Mouse (Mus musculus) myocyte (in vitro differentiated cells): ENCODE measurements around the gene Grb2. TPM values are rescaled to one million over a fixed set of nuclear protein-coding genes. Genes with fewer than 3 reads are reported as not detected.
A peak's percentile ranks its signal among the peaks of the same experiment; 100 is the strongest.

ENCODE experiments used
- H3K27me3 ChIP-seq: one replicate; pipeline ENCODE4 v1.6.1; 2011; ENCODE audit not compliant: control insufficient read depth, insufficient read depth, insufficient read length
- H3K36me3 ChIP-seq: one replicate; pipeline ENCODE4 v1.6.1; 2011; ENCODE audit not compliant: control insufficient read depth, insufficient read depth
- H3K4me2 ChIP-seq: one replicate; pipeline ENCODE4 v1.6.1; 2011; ENCODE audit warnings: low read depth, control low read depth
- H3K4me3 ChIP-seq: one replicate; pipeline ENCODE4 v1.5.1; 2011; ENCODE audit warnings: mild to moderate bottlenecking, control low read depth, moderate library complexity
- H3K79me2 ChIP-seq: one replicate; pipeline ENCODE4 v1.6.1; 2011; ENCODE audit not compliant: control insufficient read depth, insufficient read depth
- H3ac ChIP-seq: one replicate; pipeline ENCODE4 v1.6.1; 2011; ENCODE audit not compliant: control insufficient read depth, insufficient read length
- CEBPB ChIP-seq: IDR thresholded peaks from 2 replicates; pipeline ENCODE4 v1.6.1; 2011; ENCODE audit warnings: mild to moderate bottlenecking, moderate library complexity; ENCODE audit not compliant: poor library complexity, insufficient read depth, severe bottlenecking
- E2F4 ChIP-seq: IDR thresholded peaks from one replicate; pipeline ENCODE4 v1.6.1; 2011; ENCODE audit warnings: mild to moderate bottlenecking, control low read depth, moderate library complexity; ENCODE audit not compliant: insufficient read depth
- MAX ChIP-seq: IDR thresholded peaks from one replicate; pipeline ENCODE4 v1.6.1; 2011; ENCODE audit warnings: low read depth, mild to moderate bottlenecking, control low read depth
- MYOD1 ChIP-seq, 3 experiments: IDR thresholded peaks; one replicate each; pipeline ENCODE4 v1.6.1; 2011; ENCODE audit warnings: control low read depth in 2 of 3, low read depth in 2 of 3, mild to moderate bottlenecking in 2 of 3, moderate library complexity in 1 of 3; ENCODE audit not compliant: insufficient read length in 2 of 3, control insufficient read depth in 1 of 3
- MYOG ChIP-seq, 3 experiments: IDR thresholded peaks; one replicate each; pipeline ENCODE4 v1.6.1; 2011; ENCODE audit warnings: control low read depth in 2 of 3, low read depth in 2 of 3, mild to moderate bottlenecking in 2 of 3; ENCODE audit not compliant: insufficient read length in 2 of 3, control insufficient read depth in 1 of 3, insufficient read depth in 1 of 3
- POLR2A ChIP-seq: IDR thresholded peaks from one replicate; pipeline ENCODE4 v1.6.1; 2011; ENCODE audit warnings: low read depth, mild to moderate bottlenecking, control low read depth, moderate library complexity; ENCODE audit not compliant: insufficient read length
- POLR2AphosphoS2 ChIP-seq: IDR thresholded peaks from one replicate; pipeline ENCODE4 v1.6.1; 2011; ENCODE audit warnings: low read depth, control low read depth; ENCODE audit not compliant: insufficient read length
- REST ChIP-seq: IDR thresholded peaks from one replicate; pipeline ENCODE4 v1.6.1; 2011; ENCODE audit warnings: mild to moderate bottlenecking, control low read depth, moderate library complexity; ENCODE audit not compliant: insufficient read depth, insufficient read length
- SRF ChIP-seq: IDR thresholded peaks from one replicate; pipeline ENCODE4 v1.6.1; 2011; ENCODE audit warnings: low read depth; ENCODE audit not compliant: control insufficient read depth, insufficient read length
- TCF12 ChIP-seq: IDR thresholded peaks from one replicate; pipeline ENCODE4 v1.6.1; 2011; ENCODE audit warnings: mild to moderate bottlenecking, control low read depth; ENCODE audit not compliant: poor library complexity, insufficient read depth, severe bottlenecking
- TCF3 ChIP-seq: IDR thresholded peaks from one replicate; pipeline ENCODE4 v1.6.1; 2011; ENCODE audit warnings: low read depth, control low read depth; ENCODE audit not compliant: insufficient read length
- USF1 ChIP-seq: IDR thresholded peaks from one replicate; pipeline ENCODE4 v1.6.1; 2011; ENCODE audit warnings: low read depth, mild to moderate bottlenecking, control low read depth, moderate library complexity
- polyA plus RNA-seq: library from polyadenylated mRNA; unstranded; fragments of >200 nt; fragmentation: generic; extraction: Trizol; gene quantifications from one replicate; pipeline ENCODE4 v1.2.1, GENCODE M21; 2012; ENCODE audit warnings: missing spikeins

The Grb2 gene
- polyA plus RNA-seq, 1 experiment: 71.2 TPM

GRCm38 (mm10) chr11:115705561-115705960, 2.8 kb downstream of the Grb2 start:
- peak overlapping the region; percentile 38 for H3K4me2 ChIP-seq

DNA sequence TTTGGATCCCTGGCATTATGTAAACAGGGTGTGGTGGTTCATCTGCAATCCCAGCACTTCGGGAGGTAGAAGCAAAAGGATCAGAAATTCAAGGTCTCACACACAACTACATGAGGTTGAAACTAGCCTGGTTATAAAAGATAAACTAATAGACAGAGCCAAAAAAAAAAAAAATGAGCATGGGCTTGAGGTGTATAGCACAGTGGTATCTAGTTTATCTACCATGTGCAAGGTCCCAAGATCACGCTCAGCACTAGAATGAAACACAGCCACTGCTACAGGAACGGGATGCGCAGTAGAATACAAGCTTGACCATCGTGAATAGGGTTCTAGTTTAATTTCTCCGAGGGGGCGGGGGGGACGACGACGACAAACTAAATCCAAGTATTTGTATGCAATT, 3.7 kb downstream of the Grb2 start:
- TF ChIP-seq MAX (no peak), TCF12 (no peak), POLR2A (no peak), USF1 (no peak), REST (no peak), TCF3 (no peak), CEBPB (no peak), MYOD1 (IDR thresholded peaks at IDR 0.05; ENCODE audit: control insufficient read depth in 1 of 3, insufficient read length in 2 of 3, low read depth in 2 of 3) (no peak), SRF (no peak), POLR2AphosphoS2 (no peak), MYOG (IDR thresholded peaks at IDR 0.05; ENCODE audit: control insufficient read depth in 1 of 3, insufficient read depth in 1 of 3, insufficient read length in 2 of 3, low read depth in 2 of 3) (no peak), E2F4 (no peak)
- H3ac ChIP-seq: no peak overlapping the region
- no peak overlapping the region for H3K4me2 ChIP-seq
- H3K4me3 ChIP-seq: no peak overlapping the region
- no peaks in the 10 kb centered on the region for H3K36me3 ChIP-seq
- no peaks in the 10 kb centered on the region for H3K27me3 ChIP-seq
- peaks cover 83% of the 10 kb centered on the region for H3K79me2 ChIP-seq

More at GRCm38 (mm10) chr11:115705561-115705960, 2.8 kb downstream of the Grb2 start:
- no peaks in the 10 kb centered on the region for H3K27me3 ChIP-seq
- H3ac ChIP-seq: no peak overlapping the region
- no peak overlapping the region for H3K4me3 ChIP-seq
- TF ChIP-seq SRF: no peak
- no peak for TF ChIP-seq MYOG (IDR thresholded peaks at IDR 0.05; ENCODE audit: control insufficient read depth in 1 of 3, insufficient read depth in 1 of 3, insufficient read length in 2 of 3, low read depth in 2 of 3)
- no peak for TF ChIP-seq E2F4
- TF ChIP-seq MYOD1 (IDR thresholded peaks at IDR 0.05; ENCODE audit: control insufficient read depth in 1 of 3, insufficient read length in 2 of 3, low read depth in 2 of 3): no peak
- no peak for TF ChIP-seq MAX
- TF ChIP-seq USF1: no peak
- TF ChIP-seq POLR2A: no peak
- TF ChIP-seq TCF3: no peak
- TF ChIP-seq TCF12: no peak
- TF ChIP-seq REST: no peak
- no peak for TF ChIP-seq CEBPB
- no peak for TF ChIP-seq POLR2AphosphoS2
- peaks cover 73% of the 10 kb centered on the region for H3K79me2 ChIP-seq
- no peaks in the 10 kb centered on the region for H3K36me3 ChIP-seq

- no peaks in the 10 kb centered on the region for H3K36me3 ChIP-seq
- peaks cover 92% of the 10 kb centered on the region for H3K79me2 ChIP-seq
- H3K4me3 ChIP-seq: no peak overlapping the region
- no peak overlapping the region for H3K4me2 ChIP-seq
- no peak overlapping the region for H3ac ChIP-seq
- no peaks in the 10 kb centered on the region for H3K27me3 ChIP-seq
- TF ChIP-seq TCF12: no peak
- TF ChIP-seq MYOG (IDR thresholded peaks at IDR 0.05; ENCODE audit: control insufficient read depth in 1 of 3, insufficient read depth in 1 of 3, insufficient read length in 2 of 3, low read depth in 2 of 3): no peak
- no peak for TF ChIP-seq USF1
- no peak for TF ChIP-seq SRF
- no peak for TF ChIP-seq REST
- TF ChIP-seq E2F4: no peak
- TF ChIP-seq TCF3: no peak
- no peak for TF ChIP-seq MYOD1 (IDR thresholded peaks at IDR 0.05; ENCODE audit: control insufficient read depth in 1 of 3, insufficient read length in 2 of 3, low read depth in 2 of 3)
- no peak for TF ChIP-seq POLR2AphosphoS2
- TF ChIP-seq POLR2A: no peak
- no peak for TF ChIP-seq CEBPB
- TF ChIP-seq MAX: no peak
These were observed 4.9 kb downstream of the Grb2 start for GRCm38 (mm10) chr11:115703466-115703865.

DNA sequence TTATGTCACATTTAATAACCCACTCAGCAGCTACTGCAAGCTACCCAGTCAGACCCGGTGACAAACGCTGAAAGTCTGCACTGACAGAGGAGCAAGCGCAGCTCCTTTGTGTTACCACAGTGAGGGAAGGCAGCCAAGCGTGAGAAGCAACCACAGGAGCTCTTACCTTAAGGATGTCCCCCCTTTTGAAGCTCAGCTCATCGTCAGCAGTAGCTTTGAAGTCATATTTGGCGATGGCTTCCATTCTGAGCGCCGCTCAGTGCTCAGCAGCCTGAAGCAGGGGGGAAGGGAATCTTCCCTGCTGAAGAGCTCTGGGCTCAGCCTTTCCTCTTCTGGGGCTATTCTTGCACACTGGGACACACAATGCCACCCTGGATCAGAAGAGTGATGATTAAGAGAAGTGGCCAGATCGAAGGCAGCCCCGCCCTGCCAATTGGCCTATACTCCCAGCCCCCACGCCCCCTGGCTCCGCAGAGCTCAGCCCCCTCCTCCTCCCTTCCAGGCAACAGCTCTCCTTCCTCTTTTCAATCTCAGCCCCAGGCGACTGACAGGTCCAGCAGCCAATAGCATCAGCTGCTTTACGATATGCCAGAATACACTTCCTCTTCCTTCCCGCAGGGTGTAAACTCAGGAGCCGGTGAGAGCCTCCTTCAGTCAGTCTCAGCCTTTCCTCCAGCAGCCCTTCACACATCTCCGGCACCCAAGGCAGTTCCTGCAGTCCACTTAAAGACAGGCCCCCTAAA, 9.2 kb downstream of the Grb2 start:
- peak overlapping the region; percentile 93 for H3K4me2 ChIP-seq
- no peaks in the 10 kb centered on the region for H3K27me3 ChIP-seq
- no peaks in the 10 kb centered on the region for H3K36me3 ChIP-seq
- H3K79me2 ChIP-seq: peaks cover 98% of the 10 kb centered on the region
- TF ChIP-seq POLR2A (peak; percentile 53), SRF (no peak)
- H3K4me3 ChIP-seq: peak overlapping the region; percentile 31
- H3ac ChIP-seq: no peak overlapping the region
